Mouse (Mus musculus) testis, adult 2 months (tissue): ENCODE measurements around the gene Hnrnpc.

Source experiments
- CTCF ChIP-seq: fragments of 200-500 bp; IDR thresholded peaks from 2 replicates; pipeline ENCODE4 v1.5.1; 2012; ENCODE audit warnings: low read depth, mild to moderate bottlenecking, inconsistent platforms, low read length, moderate library complexity; ENCODE audit not compliant: control insufficient read depth, insufficient read depth, insufficient replicate concordance
- POLR2A ChIP-seq: fragments of 200-500 bp; IDR thresholded peaks from 2 replicates; pipeline ENCODE4 v1.6.1; 2012; ENCODE audit warnings: low read depth, mild to moderate bottlenecking, inconsistent platforms, low read length, moderate library complexity; ENCODE audit not compliant: control insufficient read depth

DNA sequence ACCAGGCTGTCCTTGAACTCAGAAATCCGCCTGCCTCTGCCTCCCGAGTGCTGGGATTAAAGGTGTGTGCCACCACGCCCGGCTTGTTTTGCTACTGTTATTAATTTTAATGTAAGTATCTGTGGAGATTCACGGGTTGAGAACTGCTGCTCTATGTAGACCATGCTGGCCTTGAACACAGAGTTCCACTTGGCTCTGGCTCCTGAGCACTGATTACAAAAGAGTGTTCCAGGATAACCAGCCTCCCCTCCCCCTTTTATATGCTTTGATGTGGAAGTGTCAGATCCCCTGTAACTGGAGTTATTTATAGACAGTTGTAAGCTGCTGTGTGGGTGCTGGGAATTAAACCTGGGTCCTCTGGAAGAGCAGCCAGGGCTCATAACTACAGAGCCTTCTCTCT is 13.4 kb upstream of the Hnrnpc start:
- no peak for TF ChIP-seq CTCF
- no peak for TF ChIP-seq POLR2A
